Mouse (Mus musculus): ENCODE results near the gene 1700092M07Rik. TPM values are rescaled to one million over a fixed set of nuclear protein-coding genes. Genes with fewer than 3 reads are reported as not detected.
A peak's percentile ranks its signal among the peaks of the same experiment; 100 is the strongest.

Gene 1700092M07Rik
- polyA plus RNA-seq, 1 experiment = 1.7 TPM

DNA sequence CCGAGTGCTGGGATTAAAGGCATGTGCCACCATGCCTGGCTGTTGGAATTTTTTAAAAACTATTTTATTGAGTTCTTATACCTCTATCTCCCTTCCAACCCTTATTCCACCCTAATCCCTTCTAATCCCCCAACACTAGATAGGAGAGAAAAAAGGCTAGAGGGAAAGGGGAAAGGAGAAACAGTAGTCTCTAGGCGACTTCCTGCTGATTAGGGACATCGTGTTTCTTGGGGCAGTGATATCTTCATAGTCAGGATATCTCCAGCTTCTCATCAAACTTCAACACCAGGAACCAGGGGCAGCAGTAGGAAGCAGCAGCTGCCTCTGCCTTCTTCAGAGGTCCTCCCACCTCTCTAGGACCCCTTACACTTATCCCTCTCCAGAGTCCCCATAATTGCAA, 6.2 kb upstream of the 1700092M07Rik start:
- Histone ChIP-seq H3K79me2 (ENCODE audit: control insufficient read depth, insufficient read depth) (peaks cover 35% of the 10 kb centered on the region), H3K79me3 (ENCODE audit: low read depth) (peaks cover 24% of the 10 kb centered on the region), H3K36me3 (ENCODE audit: control insufficient read depth, insufficient read depth) (peaks cover 23% of the 10 kb centered on the region), H3K4me3 (ENCODE audit: insufficient read depth, poor library complexity, severe bottlenecking) (no peak overlapping the region), H3K27me3 (ENCODE audit: control insufficient read depth, insufficient read depth, insufficient read length) (no peaks in the 10 kb centered on the region), H3ac (ENCODE audit: control insufficient read depth, insufficient read length, low read depth) (no peak overlapping the region)
- TF ChIP-seq CEBPB (IDR thresholded peaks at IDR 0.05; ENCODE audit: low read depth) (no peak), MYOG (IDR thresholded peaks at IDR 0.05; ENCODE audit: control insufficient read depth, extremely low read depth, insufficient read length) (no peak), CTCF (IDR thresholded peaks at IDR 0.05; ENCODE audit: control insufficient read depth, insufficient read depth, insufficient read length) (no peak), USF1 (IDR thresholded peaks at IDR 0.05; ENCODE audit: low read depth) (no peak), FOSL1 (IDR thresholded peaks at IDR 0.05; ENCODE audit: insufficient read depth, low read length, poor library complexity, severe bottlenecking) (no peak), MAX (IDR thresholded peaks at IDR 0.05) (no peak), MYOD1 (IDR thresholded peaks at IDR 0.05; ENCODE audit: control insufficient read depth, insufficient read length, low read depth) (no peak)

DNA sequence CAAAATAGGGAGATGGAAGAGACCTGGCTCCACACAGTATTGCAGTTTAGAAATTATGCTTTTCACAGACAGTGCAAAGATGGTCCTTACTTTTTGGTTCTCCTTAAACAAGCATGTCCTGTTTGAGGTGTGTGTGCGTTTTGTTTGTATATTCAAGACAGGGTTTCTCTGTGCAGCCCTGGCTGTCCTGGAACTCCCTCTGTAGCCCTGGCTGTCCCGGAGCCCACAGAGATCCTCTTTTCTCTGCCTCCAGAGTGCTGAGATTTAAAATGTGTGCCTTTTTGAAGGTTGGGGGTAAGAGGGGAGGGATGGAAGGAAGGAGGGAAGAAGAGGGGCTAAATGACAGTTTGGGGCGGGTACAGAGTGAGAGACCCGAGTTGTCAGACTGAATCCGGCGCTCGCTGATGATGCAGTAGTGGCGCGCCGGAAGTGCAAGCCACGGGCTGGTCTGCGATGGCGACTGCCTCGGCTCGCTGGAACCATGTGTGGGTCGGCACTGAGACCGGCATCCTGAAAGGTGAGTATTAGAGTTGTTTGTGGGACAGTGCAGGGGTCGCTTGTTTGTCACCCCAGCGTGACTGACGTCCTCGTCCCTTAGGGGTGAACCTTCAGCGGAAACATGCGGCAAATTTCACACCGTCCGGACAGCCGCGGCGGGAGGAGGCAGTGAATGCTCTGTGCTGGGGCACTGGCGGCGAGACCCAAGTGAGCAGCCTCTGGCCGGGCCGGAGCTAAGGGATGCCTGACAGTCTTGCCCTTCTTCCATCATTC, 4.9 kb upstream of the 1700092M07Rik start, which contains the start of gene Wdr74:
TSS of gene Wdr74 (plus strand) at position 439 of the 771 bp plus-strand sequence.
- peak within 1 kb of the TSS; percentile 90 for H3K4me3 ChIP-seq (ENCODE audit: insufficient read depth, poor library complexity, severe bottlenecking)
- no peaks in the 10 kb centered on the region for H3K27me3 ChIP-seq (ENCODE audit: control insufficient read depth, insufficient read depth, insufficient read length)
- TF ChIP-seq FOSL1 (IDR thresholded peaks at IDR 0.05; ENCODE audit: insufficient read depth, low read length, poor library complexity, severe bottlenecking) (no peak), CTCF (IDR thresholded peaks at IDR 0.05; ENCODE audit: control insufficient read depth, insufficient read depth, insufficient read length) (no peak), MAX (IDR thresholded peaks at IDR 0.05) (peak; percentile 91), MYOG (IDR thresholded peaks at IDR 0.05; ENCODE audit: control insufficient read depth, extremely low read depth, insufficient read length) (no peak), MYOD1 (IDR thresholded peaks at IDR 0.05; ENCODE audit: control insufficient read depth, insufficient read length, low read depth) (no peak), USF1 (IDR thresholded peaks at IDR 0.05; ENCODE audit: low read depth) (no peak), CEBPB (IDR thresholded peaks at IDR 0.05; ENCODE audit: low read depth) (no peak)
- H3K79me2 ChIP-seq (ENCODE audit: control insufficient read depth, insufficient read depth) = peaks cover 35% of the 10 kb centered on the region
- peak within 1 kb of the TSS; percentile 65 for H3ac ChIP-seq (ENCODE audit: control insufficient read depth, insufficient read length, low read depth)
- peaks cover 35% of the 10 kb centered on the region for H3K36me3 ChIP-seq (ENCODE audit: control insufficient read depth, insufficient read depth)
- H3K79me3 ChIP-seq (ENCODE audit: low read depth) = peaks cover 24% of the 10 kb centered on the region

DNA sequence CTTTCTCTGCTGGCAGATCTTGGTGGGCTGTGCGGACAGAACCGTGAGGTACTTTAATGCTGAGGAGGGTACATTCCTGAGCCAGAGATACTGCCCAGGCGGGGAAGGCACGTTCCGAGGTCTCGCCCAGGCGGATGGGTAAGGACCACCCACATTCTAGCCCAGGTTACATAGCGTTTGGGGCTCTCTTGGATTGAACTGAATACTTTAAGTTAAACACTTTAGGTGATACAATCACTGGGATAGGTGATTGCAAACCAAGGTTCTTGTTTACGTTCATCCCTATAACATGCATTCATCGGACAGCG, 4.4 kb upstream of the 1700092M07Rik start:
- H3K27me3 ChIP-seq (ENCODE audit: control insufficient read depth, insufficient read depth, insufficient read length) = no peaks in the 10 kb centered on the region
- TF ChIP-seq FOSL1 (IDR thresholded peaks at IDR 0.05; ENCODE audit: insufficient read depth, low read length, poor library complexity, severe bottlenecking) (no peak), CTCF (IDR thresholded peaks at IDR 0.05; ENCODE audit: control insufficient read depth, insufficient read depth, insufficient read length) (no peak), MYOD1 (IDR thresholded peaks at IDR 0.05; ENCODE audit: control insufficient read depth, insufficient read length, low read depth) (no peak), MAX (IDR thresholded peaks at IDR 0.05) (no peak), USF1 (IDR thresholded peaks at IDR 0.05; ENCODE audit: low read depth) (no peak), CEBPB (IDR thresholded peaks at IDR 0.05; ENCODE audit: low read depth) (no peak), MYOG (IDR thresholded peaks at IDR 0.05; ENCODE audit: control insufficient read depth, extremely low read depth, insufficient read length) (no peak)

DNA sequence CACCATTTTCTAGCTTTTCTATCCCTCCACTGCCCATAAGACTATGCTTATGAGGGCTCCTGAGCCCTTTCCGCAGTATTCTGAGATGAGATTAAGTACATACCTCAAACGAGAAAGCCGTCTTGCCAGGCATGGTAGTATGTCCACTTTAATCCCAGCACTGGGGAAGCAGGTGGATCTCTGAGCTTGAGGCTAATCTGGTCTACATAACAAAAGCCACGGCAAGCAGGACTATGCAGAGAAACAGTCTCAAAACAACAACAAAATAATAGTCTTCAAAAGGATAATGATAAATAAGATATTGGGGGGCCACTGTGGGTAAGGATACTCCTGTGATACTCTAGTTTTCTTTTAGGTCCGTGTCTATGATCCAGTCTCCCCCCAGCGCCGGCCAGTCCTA, 1.6 kb upstream of the 1700092M07Rik start:
- Histone ChIP-seq H3K79me2 (ENCODE audit: control insufficient read depth, insufficient read depth) (peaks cover 59% of the 10 kb centered on the region), H3K4me3 (ENCODE audit: insufficient read depth, poor library complexity, severe bottlenecking) (no peak overlapping the region), H3K27me3 (ENCODE audit: control insufficient read depth, insufficient read depth, insufficient read length) (no peaks in the 10 kb centered on the region), H3ac (ENCODE audit: control insufficient read depth, insufficient read length, low read depth) (no peak overlapping the region), H3K79me3 (ENCODE audit: low read depth) (peaks cover 40% of the 10 kb centered on the region), H3K36me3 (ENCODE audit: control insufficient read depth, insufficient read depth) (peaks cover 51% of the 10 kb centered on the region)
- TF ChIP-seq MAX (IDR thresholded peaks at IDR 0.05) (no peak), CEBPB (IDR thresholded peaks at IDR 0.05; ENCODE audit: low read depth) (no peak), CTCF (IDR thresholded peaks at IDR 0.05; ENCODE audit: control insufficient read depth, insufficient read depth, insufficient read length) (no peak), FOSL1 (IDR thresholded peaks at IDR 0.05; ENCODE audit: insufficient read depth, low read length, poor library complexity, severe bottlenecking) (no peak), MYOG (IDR thresholded peaks at IDR 0.05; ENCODE audit: control insufficient read depth, extremely low read depth, insufficient read length) (no peak), MYOD1 (IDR thresholded peaks at IDR 0.05; ENCODE audit: control insufficient read depth, insufficient read length, low read depth) (no peak), USF1 (IDR thresholded peaks at IDR 0.05; ENCODE audit: low read depth) (no peak)

More for the DNA sequence above, 4.4 kb upstream of the 1700092M07Rik start:
- Histone ChIP-seq H3K36me3 (ENCODE audit: control insufficient read depth, insufficient read depth) (peaks cover 39% of the 10 kb centered on the region), H3ac (ENCODE audit: control insufficient read depth, insufficient read length, low read depth) (peak overlapping the region; percentile 65), H3K79me3 (ENCODE audit: low read depth) (peaks cover 24% of the 10 kb centered on the region), H3K79me2 (ENCODE audit: control insufficient read depth, insufficient read depth) (peaks cover 35% of the 10 kb centered on the region), H3K4me3 (ENCODE audit: insufficient read depth, poor library complexity, severe bottlenecking) (peak overlapping the region; percentile 90)

DNA sequence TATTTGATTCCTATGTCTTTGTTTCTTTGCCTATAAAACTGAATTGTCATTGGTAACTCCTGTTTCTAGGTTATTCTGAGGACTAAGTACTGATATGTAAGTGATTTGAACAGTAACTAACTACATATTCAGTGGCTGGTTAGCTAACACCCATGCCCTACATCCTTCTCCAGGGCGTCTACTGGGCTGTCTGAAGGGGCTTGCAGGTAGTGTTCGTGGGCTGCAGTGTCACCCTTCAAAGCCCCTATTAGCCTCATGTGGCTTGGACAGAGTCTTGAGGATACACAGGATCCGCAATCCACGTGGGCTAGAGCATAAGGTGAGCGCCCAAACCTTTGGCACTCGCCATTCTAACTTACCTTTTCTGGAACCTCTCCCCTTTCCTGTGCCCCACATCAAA, 872 bp upstream of the 1700092M07Rik start:
- H3K79me3 ChIP-seq (ENCODE audit: low read depth) = peaks cover 40% of the 10 kb centered on the region
- no peak overlapping the region for H3ac ChIP-seq (ENCODE audit: control insufficient read depth, insufficient read length, low read depth)
- no peak for TF ChIP-seq FOSL1 (IDR thresholded peaks at IDR 0.05; ENCODE audit: insufficient read depth, low read length, poor library complexity, severe bottlenecking)
- no peak for TF ChIP-seq CTCF (IDR thresholded peaks at IDR 0.05; ENCODE audit: control insufficient read depth, insufficient read depth, insufficient read length)
- TF ChIP-seq MYOG (IDR thresholded peaks at IDR 0.05; ENCODE audit: control insufficient read depth, extremely low read depth, insufficient read length) = no peak
- TF ChIP-seq MAX (IDR thresholded peaks at IDR 0.05) = no peak
- no peak for TF ChIP-seq CEBPB (IDR thresholded peaks at IDR 0.05; ENCODE audit: low read depth)
- no peak for TF ChIP-seq USF1 (IDR thresholded peaks at IDR 0.05; ENCODE audit: low read depth)
- no peak for TF ChIP-seq MYOD1 (IDR thresholded peaks at IDR 0.05; ENCODE audit: control insufficient read depth, insufficient read length, low read depth)
- peaks cover 63% of the 10 kb centered on the region for H3K79me2 ChIP-seq (ENCODE audit: control insufficient read depth, insufficient read depth)
- no peak overlapping the region for H3K4me3 ChIP-seq (ENCODE audit: insufficient read depth, poor library complexity, severe bottlenecking)
- no peaks in the 10 kb centered on the region for H3K27me3 ChIP-seq (ENCODE audit: control insufficient read depth, insufficient read depth, insufficient read length)
- peaks cover 58% of the 10 kb centered on the region for H3K36me3 ChIP-seq (ENCODE audit: control insufficient read depth, insufficient read depth)

Data from C2C12 (cell line).